Mouse (Mus musculus) adrenal gland, adult 2 months (tissue): ENCODE data around the gene Hist1h2bf. TPM values are rescaled to one million over a fixed set of nuclear protein-coding genes. Genes with fewer than 3 reads are reported as not detected.
"Not testable (repeated sequence)": the region's sequence is repeated elsewhere in the genome, so short reads cannot be mapped to it uniquely, and the experiment has no call there.

Source experiments
- DNase-seq: peaks from one replicate; pipeline ENCODE4 v3.0.0; 2021
- long read RNA-seq: library from polyadenylated mRNA; stranded (forward); transcript quantifications from one replicate; pipeline ENCODE4 v2.0.0, GENCODE M21; 2021
- polyA plus RNA-seq: library from polyadenylated mRNA; depleted of rRNA; stranded (reverse); fragments of >200 nt; gene quantifications from 2 replicates; pipeline ENCODE4 v1.2.3, GENCODE M21; 2012; rRNA removed
- total RNA-seq, 2 experiments: library from RNA; stranded (reverse); gene quantifications; 2 replicates each; pipeline ENCODE4 v1.2.3; 2021

Gene Hist1h2bf
- total RNA-seq, result 10 to 100 TPM; 17.9 to 21.6 TPM
- polyA plus RNA-seq, result 0.80 and 5.5 TPM in 2 replicates
- long read RNA-seq, result 0 reads

- DNase-seq, result peak; percentile 87
These were observed at the start of gene Hist1h2bf, which contains the start of gene Hist1h2ad for GRCm38 (mm10) chr13:23573898-23574524. TSS of gene Hist1h2bf (minus strand) at chr13:23574196. TSS of gene Hist1h2ad (plus strand) at chr13:23574381.

- DNase-seq, result no peak
These were observed 49.0 kb upstream of the Hist1h2bf start for GRCm38 (mm10) chr13:23622861-23623450.

DNA sequence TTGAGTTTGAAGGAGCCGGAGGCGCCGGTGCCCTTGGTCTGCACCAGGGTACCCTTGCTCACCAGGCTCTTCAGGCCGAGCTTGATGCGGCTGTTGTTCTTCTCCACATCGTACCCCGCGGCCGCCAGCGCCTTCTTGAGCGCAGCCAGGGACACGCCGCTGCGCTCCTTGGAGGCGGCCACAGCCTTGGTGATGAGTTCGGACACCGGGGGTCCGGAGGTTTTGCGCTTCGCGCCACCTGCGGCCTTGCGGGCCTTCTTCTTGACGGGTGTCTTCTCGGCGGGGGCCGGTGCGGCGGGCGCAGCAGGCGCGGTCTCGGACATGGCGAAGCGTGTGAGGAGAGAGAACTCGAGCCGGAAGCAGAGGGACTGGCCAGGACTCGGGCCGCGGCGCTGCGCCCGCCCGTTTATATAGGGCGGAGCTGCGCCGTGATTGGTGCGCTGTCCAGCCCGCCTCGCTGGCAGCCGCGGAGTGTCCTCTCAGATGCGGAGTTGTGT is 48.2 kb upstream of the Hist1h2bf start, which contains the start of gene Hist1h1e:
Gene Hist1h1e (minus strand): TSS at position 384 of the 497 bp plus-strand sequence.
- DNase-seq, result peak; percentile 96

DNA sequence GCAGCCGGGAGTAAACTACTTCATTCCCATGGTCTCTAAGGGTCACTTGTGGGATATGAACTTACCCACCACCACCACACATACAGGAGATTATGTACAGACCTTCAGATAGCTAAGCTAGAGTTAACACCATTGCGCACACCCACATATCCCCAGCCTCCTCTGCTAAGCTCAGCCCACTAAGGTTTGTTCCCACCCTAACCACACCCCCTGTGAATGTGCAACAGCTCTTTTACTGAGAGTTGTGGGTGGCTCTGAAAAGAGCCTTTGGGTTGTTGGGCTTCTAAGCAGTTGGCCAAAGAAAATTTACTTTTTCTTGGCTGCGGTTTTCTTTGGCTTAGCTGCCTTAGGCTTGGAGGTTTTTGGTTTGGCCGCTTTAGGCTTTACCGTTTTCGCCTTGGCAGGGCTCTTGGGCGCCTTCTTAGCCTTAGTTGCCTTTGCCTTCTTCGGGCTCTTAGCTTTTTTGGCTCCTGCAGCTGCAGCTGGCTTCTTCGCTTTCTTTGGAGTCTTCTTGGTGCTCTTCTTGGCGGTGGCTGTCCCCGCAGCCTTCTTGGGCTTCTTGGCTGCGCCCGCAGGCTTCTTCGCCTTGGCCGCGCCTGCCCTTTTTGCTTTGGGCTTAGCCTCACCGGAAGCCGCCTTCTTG is 47.7 kb upstream of the Hist1h2bf start:
- peak; percentile 89 for DNase-seq

DNA sequence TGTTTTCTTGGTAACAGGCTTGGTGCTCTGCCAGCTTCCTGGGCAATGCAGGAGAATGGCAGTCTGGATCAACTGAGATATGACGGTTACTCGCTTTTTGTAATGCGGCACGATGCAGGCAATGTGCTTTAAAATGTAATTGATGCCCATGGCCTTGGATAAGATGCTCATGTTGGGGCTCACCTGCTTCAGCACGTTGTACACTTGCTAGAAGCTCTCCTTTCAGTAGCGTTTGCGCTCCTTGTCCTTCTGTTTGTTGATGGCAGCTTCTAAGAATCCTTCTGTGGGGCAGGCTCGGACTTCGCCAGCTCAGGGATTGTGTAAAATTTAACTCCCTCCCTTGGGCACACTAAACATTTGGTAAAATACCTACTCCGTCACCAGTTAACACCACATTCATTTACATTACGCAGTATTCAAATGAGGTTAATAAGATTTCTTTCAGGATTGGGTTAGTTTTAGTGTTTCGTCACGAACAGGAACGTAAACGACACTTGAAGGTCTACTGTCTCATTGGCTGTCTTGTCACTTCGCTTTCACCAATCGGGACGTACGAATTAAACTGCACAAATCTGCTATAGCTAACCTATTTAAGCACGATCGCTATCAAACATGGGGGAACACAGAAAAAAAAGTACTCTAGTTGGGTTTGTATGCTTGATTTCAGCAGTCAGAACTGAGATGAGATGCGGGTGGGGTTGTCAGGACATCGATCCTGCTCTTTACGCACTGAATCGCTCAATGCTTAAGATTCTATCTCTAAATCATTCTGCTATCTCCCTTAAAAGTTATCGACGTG is 46.9 kb upstream of the Hist1h2bf start, which contains the start of gene Hist1h2be:
Gene Hist1h2be (minus strand): TSS at position 392 of the 799 bp plus-strand sequence.
- peak; percentile 78 for DNase-seq

GRCm38 (mm10) chr13:23620056-23620732 is 46.2 kb upstream of the Hist1h2bf start:
- DNase-seq, result no peak

- no peak for DNase-seq
These were observed 37.6 kb upstream of the Hist1h2bf start for GRCm38 (mm10) chr13:23611638-23612037.

DNA sequence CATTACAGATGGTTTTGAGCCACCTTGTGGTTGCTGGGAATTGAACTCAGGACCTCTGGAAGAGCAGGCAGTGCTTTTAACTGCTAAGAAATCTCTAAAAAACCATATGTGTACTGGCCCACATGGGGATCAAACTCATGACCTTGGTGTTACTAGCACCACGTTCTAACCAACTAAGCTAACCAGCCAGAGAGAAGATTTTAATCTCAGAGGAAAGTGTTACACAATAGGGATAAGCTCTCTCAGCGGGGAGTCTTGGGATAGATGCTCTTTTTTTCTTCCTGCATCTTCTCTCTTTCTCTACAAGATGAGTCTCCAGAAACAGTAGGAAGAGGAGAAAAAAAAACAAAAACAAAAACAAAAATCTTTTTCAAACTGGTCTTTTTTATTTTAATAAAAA is 36.4 kb upstream of the Hist1h2bf start:
- no peak for DNase-seq

DNA sequence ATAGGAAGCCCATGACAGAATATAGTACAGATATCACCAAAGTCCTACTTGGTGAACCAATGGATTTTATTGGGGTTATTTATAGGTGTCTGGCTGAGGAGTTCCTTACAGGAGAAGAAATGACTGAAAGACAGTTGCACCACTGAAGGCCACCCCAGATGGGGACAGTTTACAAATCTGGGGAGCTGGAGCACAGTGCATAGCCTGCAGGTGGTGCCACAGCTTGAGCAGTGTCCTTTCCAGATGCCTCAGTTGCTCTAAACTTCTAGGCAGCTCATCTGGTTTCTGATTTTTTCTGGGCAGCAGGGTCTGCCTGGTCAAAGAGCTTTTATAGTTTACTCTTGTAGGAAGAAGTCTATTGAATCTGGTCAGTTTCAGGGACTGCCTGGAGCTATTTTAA is 35.8 kb upstream of the Hist1h2bf start:
- DNase-seq, result no peak

- DNase-seq, result no peak
These were observed 35.2 kb upstream of the Hist1h2bf start for GRCm38 (mm10) chr13:23609209-23609608.

DNA sequence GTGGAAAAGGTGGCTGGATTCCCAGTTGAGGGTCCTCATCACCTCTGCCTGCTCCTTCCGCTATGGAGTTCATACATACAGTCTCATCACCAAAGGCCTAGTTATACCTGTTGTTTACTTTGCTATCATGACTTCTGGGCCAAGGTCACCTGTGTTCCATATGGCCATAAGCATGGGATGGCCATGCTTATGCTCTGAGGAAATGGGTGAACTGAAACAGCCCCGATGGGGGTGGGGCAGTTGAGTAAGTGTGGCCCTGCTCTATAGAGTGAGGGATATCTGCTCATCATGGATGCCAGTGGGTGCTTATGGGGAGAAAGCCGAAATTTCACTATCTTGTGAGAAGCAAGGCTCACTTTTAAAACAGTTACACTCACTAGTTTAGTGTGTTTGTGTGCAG is 31.1 kb upstream of the Hist1h2bf start:
- DNase-seq, result no peak

- no peak for DNase-seq
These were observed 30.5 kb upstream of the Hist1h2bf start for GRCm38 (mm10) chr13:23604452-23604851.

DNA sequence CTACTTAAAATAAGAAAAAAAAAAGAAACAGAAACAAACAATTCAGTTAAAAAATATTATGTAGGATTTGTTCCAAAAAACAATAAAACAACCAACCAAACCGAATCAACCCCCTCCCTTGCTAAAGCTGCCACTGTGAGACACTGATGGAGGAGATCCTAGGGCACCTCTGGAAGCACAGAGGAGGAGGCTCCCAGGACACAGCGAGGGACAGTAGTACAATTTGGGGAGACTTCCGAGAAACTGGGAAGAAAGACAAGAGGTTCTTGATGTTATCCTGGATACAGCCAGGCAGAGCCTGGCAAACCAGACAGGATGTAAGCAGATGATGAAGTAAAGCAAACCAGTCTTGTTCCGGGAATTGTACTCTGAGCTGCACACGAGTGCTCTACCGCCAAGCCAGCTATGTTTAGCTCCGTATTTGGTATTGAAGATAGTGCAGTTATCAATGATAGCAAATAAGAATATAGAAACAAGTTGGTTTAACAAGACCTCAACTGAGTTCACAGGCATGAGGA is 29.2 kb upstream of the Hist1h2bf start:
- DNase-seq, result no peak

DNA sequence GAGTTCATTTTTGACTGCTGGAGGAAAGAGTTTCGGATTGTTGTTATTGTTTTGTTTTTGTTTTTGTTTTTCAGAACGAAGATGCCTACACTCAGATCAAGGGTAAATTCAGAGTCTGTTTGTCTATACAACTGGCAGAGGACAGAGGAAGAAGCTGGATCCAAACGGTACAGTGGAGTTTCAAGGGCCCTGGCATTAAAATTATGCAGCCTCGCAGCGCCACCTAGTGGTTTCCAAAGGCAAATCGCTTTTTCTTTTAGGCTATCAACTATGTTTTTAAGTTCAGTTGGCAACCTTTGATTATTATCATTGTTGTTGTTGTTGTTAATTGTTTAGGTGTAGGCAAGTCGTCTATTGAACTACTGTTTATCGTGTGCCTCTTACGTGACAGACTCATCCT is 24.0 kb upstream of the Hist1h2bf start:
- DNase-seq, result peak; percentile 77

GRCm38 (mm10) chr13:23595622-23596372 is 21.8 kb upstream of the Hist1h2bf start:
- no peak for DNase-seq

DNA sequence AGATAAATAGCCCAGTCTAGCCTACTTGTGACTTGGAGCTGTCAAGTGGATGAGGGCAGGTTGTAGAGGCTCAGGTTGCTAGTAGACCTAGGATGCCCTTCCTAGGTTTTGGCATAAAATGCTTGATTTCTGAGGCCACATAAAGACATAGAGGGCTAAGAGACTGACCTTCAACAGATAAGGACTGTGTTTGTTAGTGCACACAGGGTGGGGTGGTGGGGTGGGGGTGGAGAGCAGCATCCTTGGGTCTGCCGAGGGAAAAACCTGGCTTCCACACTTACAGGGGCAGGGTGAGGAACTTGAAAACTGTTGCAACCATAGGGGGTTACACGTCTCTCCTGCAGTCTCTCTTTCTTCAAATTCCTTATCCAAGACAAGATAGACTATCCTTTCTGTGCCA is 21.2 kb upstream of the Hist1h2bf start:
- no peak for DNase-seq

- no peak for DNase-seq
These were observed 19.2 kb upstream of the Hist1h2bf start for GRCm38 (mm10) chr13:23593051-23593770.

GRCm38 (mm10) chr13:23592614-23593013 is 18.6 kb upstream of the Hist1h2bf start:
- DNase-seq, result no peak

DNA sequence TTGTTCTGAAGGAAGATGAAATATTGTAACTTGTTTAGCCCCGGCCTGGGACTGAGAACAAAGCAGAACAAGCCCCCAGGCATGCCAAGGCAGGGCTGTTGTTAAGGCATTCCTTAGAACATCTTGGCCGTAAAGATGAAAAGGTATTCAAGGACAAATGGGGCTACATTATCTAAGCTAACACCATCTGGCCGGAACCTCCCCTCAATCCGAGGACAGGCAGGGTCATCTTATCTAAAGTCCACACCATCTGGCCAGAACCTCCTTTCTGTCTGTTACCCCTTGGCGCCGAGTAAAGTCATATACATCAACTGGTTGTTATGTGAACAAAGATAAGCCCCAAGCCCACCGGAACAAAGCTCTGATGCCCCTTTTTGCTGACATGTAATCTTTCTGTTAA is 17.9 kb upstream of the Hist1h2bf start:
- DNase-seq, result not testable (repeated sequence)

DNA sequence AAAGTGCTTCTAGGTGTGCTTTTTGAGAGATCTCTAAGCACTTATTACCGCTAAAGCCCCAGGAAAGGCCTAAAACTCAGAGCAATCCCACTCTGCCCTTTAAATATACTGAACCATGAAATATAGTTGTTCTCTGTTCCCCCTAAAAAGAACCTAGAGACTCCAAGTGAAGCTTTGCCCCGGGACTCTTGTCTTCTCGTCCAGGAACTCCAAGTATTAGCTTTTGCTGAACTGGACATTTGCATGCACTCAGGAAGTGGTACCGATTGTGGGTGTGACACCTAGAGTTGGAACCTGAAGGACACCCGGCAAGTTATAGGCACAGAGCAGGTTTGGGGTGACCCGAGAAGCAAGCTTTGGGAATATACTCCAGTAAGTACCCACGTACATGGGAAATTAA is 17.2 kb upstream of the Hist1h2bf start:
- no peak for DNase-seq
